Mouse (Mus musculus): ENCODE results near the gene Tmem242. TPM values are rescaled to one million over a fixed set of nuclear protein-coding genes. Genes with fewer than 3 reads are reported as not detected.

The Tmem242 gene
- total RNA-seq, 2 experiments from 2014 or later = 34.8 to 43.1 TPM

- ATAC-seq (replicated peaks; ENCODE audit: low FRiP score, low TSS enrichment, poor library complexity, severe bottlenecking) = no peak
Observed at GRCm38 (mm10) chr17:5390682-5391081, 49.4 kb downstream of the Tmem242 start.

GRCm38 (mm10) chr17:5388351-5388750 is 51.7 kb downstream of the Tmem242 start:
- no peak for ATAC-seq (replicated peaks; ENCODE audit: low FRiP score, low TSS enrichment, poor library complexity, severe bottlenecking)

GRCm38 (mm10) chr17:5386885-5387545 is 53.0 kb downstream of the Tmem242 start:
- no peak for ATAC-seq (replicated peaks; ENCODE audit: low FRiP score, low TSS enrichment, poor library complexity, severe bottlenecking)

- no peak for ATAC-seq (replicated peaks; ENCODE audit: low FRiP score, low TSS enrichment, poor library complexity, severe bottlenecking)
Observed at GRCm38 (mm10) chr17:5385694-5386093, 54.4 kb downstream of the Tmem242 start.

- peak; percentile 88 for ATAC-seq (replicated peaks; ENCODE audit: low FRiP score, low TSS enrichment, poor library complexity, severe bottlenecking)
Observed at GRCm38 (mm10) chr17:5377930-5378310, 62.1 kb downstream of the Tmem242 start.

DNA sequence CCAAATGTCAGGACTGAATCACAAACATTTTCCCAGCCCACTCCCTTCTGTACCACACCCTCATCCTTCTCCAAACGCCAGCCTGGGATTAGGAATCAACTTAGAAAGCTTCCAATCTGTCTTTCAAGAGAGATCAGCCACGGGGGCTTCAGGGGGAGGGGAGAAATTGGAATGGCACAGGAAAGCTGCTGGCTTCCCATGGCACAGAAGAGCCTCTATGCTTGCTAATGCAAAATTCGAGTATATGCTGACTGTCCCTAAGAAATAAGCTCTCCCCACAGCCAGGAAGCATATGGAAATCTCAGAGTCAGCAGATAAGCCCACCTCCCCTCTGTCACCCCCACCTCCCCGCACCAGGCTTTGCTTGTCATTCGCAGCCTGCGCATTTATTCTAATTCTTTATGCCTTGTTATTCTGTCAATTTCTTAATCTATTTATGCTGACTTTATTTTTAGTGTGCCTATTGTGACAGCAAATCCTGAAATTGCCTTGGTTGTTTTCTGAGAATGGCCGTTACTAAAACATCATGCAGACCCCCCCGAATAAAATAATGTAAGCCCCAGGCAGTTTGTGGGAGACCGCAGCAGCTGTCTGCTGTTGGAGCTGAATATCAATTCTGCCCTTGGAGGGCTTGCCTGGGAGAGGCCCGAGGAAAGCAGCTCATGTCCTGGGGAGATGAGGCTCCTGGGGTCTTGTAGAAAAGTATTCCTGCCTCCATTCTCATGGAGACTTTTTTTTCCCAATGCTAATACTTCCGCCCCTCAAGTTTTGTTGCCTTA is 62.7 kb downstream of the Tmem242 start:
- 0 out of 2 replicates have a peak, but pooled peaks have one; percentile 7 for ATAC-seq (replicated peaks; ENCODE audit: low FRiP score, low TSS enrichment, poor library complexity, severe bottlenecking)

DNA sequence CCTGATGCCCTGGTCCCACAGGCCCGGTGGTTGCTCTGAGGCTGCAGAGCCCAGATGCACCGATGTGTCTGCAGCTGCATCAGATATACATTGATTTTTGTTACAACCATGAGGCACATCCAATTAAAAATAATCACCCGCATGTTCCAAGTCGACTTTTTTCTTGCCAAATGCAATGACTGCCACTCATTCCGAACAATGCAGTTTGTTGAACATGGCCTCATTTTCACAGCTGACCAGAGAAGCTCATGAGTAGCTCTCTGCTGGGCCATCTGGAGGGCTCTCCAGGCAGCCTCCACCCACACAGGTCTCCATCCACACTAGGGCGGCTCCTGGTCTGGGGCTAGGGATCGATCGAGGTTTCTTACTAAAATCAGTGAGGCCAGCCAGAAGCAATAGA is 67.1 kb downstream of the Tmem242 start:
- ATAC-seq (replicated peaks; ENCODE audit: low FRiP score, low TSS enrichment, poor library complexity, severe bottlenecking) = no peak

DNA sequence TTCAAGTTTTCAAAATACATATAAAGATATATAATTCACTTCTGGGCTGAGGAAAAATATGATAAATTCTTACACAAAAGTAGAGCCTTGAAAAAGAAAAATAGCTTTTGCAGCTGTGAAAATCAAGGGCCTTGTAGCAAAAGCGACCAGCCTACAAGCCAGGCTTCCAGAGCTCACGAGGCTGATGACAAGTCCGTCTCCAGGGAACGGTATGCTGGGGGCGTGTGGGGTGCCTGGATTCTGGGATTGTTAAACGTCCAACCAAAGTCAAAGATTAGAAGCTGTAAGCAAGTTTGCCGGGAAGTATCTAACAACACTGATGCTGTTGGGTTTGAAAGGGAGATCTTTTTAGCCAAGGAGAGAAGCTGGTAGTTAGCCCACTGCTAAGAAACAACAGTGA is 68.5 kb downstream of the Tmem242 start:
- no peak for ATAC-seq (replicated peaks; ENCODE audit: low FRiP score, low TSS enrichment, poor library complexity, severe bottlenecking)

GRCm38 (mm10) chr17:5371032-5371431 is 69.0 kb downstream of the Tmem242 start:
- ATAC-seq (replicated peaks; ENCODE audit: low FRiP score, low TSS enrichment, poor library complexity, severe bottlenecking) = no peak

DNA sequence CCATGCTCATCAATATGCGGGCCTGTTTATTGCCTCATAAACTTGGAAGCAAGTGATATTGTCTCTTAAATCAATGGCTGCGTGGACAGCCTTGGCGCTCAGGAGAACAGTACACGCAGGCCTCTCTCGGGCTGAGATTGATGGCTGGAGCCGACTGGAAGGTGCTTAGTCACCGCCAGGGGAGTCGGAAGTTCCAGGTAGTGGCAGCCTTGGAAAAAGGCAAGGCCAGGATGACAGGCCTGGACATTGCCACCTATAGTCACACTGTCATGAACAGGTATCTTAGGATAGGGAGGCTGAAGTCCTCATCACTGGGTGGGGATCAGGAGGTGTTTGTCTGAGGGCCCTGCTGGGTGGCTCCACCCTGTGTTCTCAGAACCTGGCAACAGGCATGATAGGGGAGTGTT is 74.1 kb downstream of the Tmem242 start:
- no peak for ATAC-seq (replicated peaks; ENCODE audit: low FRiP score, low TSS enrichment, poor library complexity, severe bottlenecking)

Other genes starting within 250 kb of the Tmem242 start
- gene Ldhal6b, start 21.5 kb downstream of the Tmem242 start, total RNA-seq (2014; fragmentation: Nextera tagmentation) = 3.8 TPM in 1 of 2 replicates, not detected in the other
- gene Ldhal6b, start 21.5 kb downstream of the Tmem242 start, total RNA-seq (2017) = 1.0 and 1.4 TPM in 2 replicates
- 17.2 and 19.2 TPM in 2 replicates for gene Zdhhc14, start 52.3 kb upstream of the Tmem242 start, total RNA-seq (2014; fragmentation: Nextera tagmentation)
- 7.0 and 9.8 TPM in 2 replicates for gene Zdhhc14, start 52.3 kb upstream of the Tmem242 start, total RNA-seq (2017)

Measured in megakaryocyte-erythroid progenitor cell, adult 5-6 weeks (primary cell).